In the genomic region with DNA sequence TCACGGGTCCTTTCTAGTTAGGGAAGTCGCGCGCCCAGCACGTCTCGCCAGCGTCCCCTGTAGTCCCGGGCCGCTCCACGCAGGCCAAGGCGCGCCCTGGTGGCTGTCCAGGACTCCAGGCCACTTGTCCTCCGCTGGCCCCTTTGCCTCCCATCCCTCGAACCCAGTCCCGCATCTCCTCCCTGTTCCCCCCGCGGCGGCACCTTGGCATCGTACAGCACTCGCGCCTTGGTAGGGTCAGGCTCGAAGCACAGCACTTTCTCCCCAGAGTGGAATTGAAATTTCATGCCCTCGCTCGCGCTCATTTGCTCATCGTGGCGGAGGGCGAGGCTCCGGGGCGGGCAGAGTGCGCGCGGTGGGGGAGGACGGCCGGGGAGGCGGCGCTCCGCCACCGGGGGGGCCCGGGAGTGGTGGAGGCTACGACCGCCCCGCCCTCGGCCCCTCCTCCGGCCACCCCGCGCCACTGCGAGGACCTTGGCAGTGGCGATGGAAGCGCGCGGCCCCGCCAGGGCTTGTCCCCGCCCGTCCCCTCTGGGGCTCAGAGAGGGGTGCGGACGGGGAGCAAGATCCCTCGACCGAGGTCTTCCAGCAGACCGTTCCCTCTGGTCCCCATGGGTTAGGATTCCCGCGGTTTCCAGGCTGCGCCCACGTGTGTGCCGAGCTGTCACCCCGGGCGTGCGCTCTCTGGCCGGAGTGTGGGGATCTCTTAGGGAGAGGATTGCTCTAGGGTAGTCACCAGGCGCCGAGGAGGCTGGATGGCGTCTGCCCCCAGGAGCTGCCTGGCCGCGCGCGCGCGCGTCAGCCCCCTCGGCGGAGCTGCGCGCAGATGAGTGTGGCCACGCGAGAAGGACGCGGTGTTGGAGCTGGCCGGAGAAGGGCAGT, we compare ENCODE assay signal across 8 mouse cellular contexts. TPM values are rescaled to one million over a fixed set of nuclear protein-coding genes. Genes with fewer than 3 reads are reported as not detected.
DNase-seq lines count a peak whose midpoint lies in the region; ATAC-seq and TF ChIP-seq lines count a peak whose summit lies in the region.

A gene (minus strand): TSS at position 374 of the 882 bp plus-strand sequence.

- DNase-seq in ES-E14 (ENCODE audit: low read depth, low spot score), result no peak
- DNase-seq in cerebellum, adult 11-12 months, result peak; percentile 88
- peak; percentile 75 for DNase-seq in heart, postnatal 25 days (ENCODE audit: low spot score)
- DNase-seq in layer of hippocampus, adult 18-20 months (ENCODE audit: low spot score in 2 of 2), result peak; percentile 74 to 84
- DNase-seq in lung, adult 18-20 months, result peak; percentile 83 to 88
- DNase-seq in testis, postnatal 10 days (ENCODE audit: low spot score), result peak; percentile 88

- peak; percentile 92 for ATAC-seq in forebrain, embryonic 16.5 days
- ATAC-seq in neural tube, embryonic 14.5 days (ENCODE audit: low read depth), result peak; percentile 93

- H3K27ac ChIP-seq in ES-E14 (ENCODE audit: insufficient read depth, low read depth, low read length, poor library complexity, severe bottlenecking), result no peak within 1 kb of the TSS; the same call in 1 of the 2 replicates
- H3K27ac ChIP-seq in forebrain, embryonic 16.5 days (ENCODE audit: low read length), result peak within 1 kb of the TSS; percentile 82
- peak within 1 kb of the TSS; percentile 85 for H3K27ac ChIP-seq in neural tube, embryonic 14.5 days (ENCODE audit: low read depth, low read length)

- intact Hi-C loops in heart, postnatal 25 days (cut with DNase I), result no loop called here

- no peaks in the 10 kb centered on the region for H3K9me3 ChIP-seq in ES-E14 (ENCODE audit: control insufficient read depth, insufficient read depth, low read depth, low read length)
- H3K9me3 ChIP-seq in forebrain, embryonic 16.5 days (ENCODE audit: control insufficient read depth, low read length), result no peaks in the 10 kb centered on the region
- H3K9me3 ChIP-seq in neural tube, embryonic 14.5 days (ENCODE audit: control insufficient read depth, low read length), result no peaks in the 10 kb centered on the region

- no peaks in the 10 kb centered on the region for H3K27me3 ChIP-seq in forebrain, embryonic 16.5 days (replicated peaks; ENCODE audit: control insufficient read depth, insufficient read depth, low read length)
- no peaks in the 10 kb centered on the region for H3K27me3 ChIP-seq in neural tube, embryonic 14.5 days (ENCODE audit: control insufficient read depth, insufficient read depth, low read length)

- peak within 1 kb of the TSS; percentile 81 for H3K9ac ChIP-seq in ES-E14 (ENCODE audit: insufficient read depth, low read depth, low read length, poor library complexity, severe bottlenecking)
- peak within 1 kb of the TSS; percentile 67 for H3K9ac ChIP-seq in forebrain, embryonic 16.5 days (replicated peaks; ENCODE audit: low read depth, low read length)
- H3K9ac ChIP-seq in neural tube, embryonic 14.5 days (replicated peaks; ENCODE audit: low read depth, low read length), result peak within 1 kb of the TSS; percentile 65

- peak within 1 kb of the TSS; percentile 76 to 83 for H3K4me3 ChIP-seq in ES-E14 (ENCODE audit: insufficient read depth in 1 of 2, low read depth in 1 of 2, low read length in 2 of 2, poor library complexity in 1 of 2, severe bottlenecking in 1 of 2)
- peak within 1 kb of the TSS; percentile 55 for H3K4me3 ChIP-seq in forebrain, embryonic 16.5 days (replicated peaks; ENCODE audit: low read length)
- peak within 1 kb of the TSS; percentile 48 for H3K4me3 ChIP-seq in neural tube, embryonic 14.5 days (ENCODE audit: low read depth, low read length)

- peak within 1 kb of the TSS; percentile 67 for H3K4me2 ChIP-seq in forebrain, embryonic 16.5 days (ENCODE audit: low read length)
- H3K4me2 ChIP-seq in neural tube, embryonic 14.5 days (ENCODE audit: low read depth, low read length), result peak within 1 kb of the TSS; percentile 69

- no peaks in the 10 kb centered on the region; the same call in 1 of the 2 replicates for H3K36me3 ChIP-seq in ES-E14 (ENCODE audit: control insufficient read depth, insufficient read depth, low read length, poor library complexity, severe bottlenecking)
- no peaks in the 10 kb centered on the region for H3K36me3 ChIP-seq in forebrain, embryonic 16.5 days (ENCODE audit: control insufficient read depth, insufficient read depth)
- H3K36me3 ChIP-seq in neural tube, embryonic 14.5 days (ENCODE audit: control insufficient read depth, insufficient read depth, low read length), result no peaks in the 10 kb centered on the region

- in situ Hi-C loops in ES-E14 (cut with MboI; ENCODE audit: low sequenced_read_pairs in 2 of 2, unreplicated experiment in 2 of 2), result no loop called here

- 16% methylated on average over 54 of the region's 88 CpGs for WGBS in forebrain, embryonic 16.5 days
- WGBS in neural tube, embryonic 14.5 days, result 23% methylated on average over 43 of the region's 88 CpGs

- no peaks in the 10 kb centered on the region for H3K4me1 ChIP-seq in ES-E14 (ENCODE audit: control insufficient read depth in 2 of 2, insufficient read depth in 2 of 2, low read length in 2 of 2, poor library complexity in 1 of 2)
- H3K4me1 ChIP-seq in forebrain, embryonic 16.5 days (replicated peaks; ENCODE audit: control insufficient read depth, insufficient read depth, low read length), result no peaks in the 10 kb centered on the region; the same call in 1 of the 2 replicates
- H3K4me1 ChIP-seq in neural tube, embryonic 14.5 days (ENCODE audit: control insufficient read depth, insufficient read depth, low read length), result no peaks in the 10 kb centered on the region

TF ChIP-seq in ES-E14, 5 proteins besides CTCF, POLR2A, EP300 and RAD21:
- TF ChIP-seq MAFK (IDR thresholded peaks at IDR 0.05; ENCODE audit: insufficient read depth, low read depth, low read length) (no peak), ZNF384 (IDR thresholded peaks at IDR 0.05; ENCODE audit: low read depth, low read length) (no peak), ZC3H11A (IDR thresholded peaks at IDR 0.05; ENCODE audit: borderline replicate concordance, low read depth, low read length) (no peak), HCFC1 (IDR thresholded peaks at IDR 0.05; ENCODE audit: borderline replicate concordance, insufficient read depth, low read length) (no peak)

RNA-seq across cellular contexts. Expression of the gene that starts here (rescaled TPM):
- 4.4 and 7.2 TPM in 2 replicates for total RNA-seq in ES-E14 (2012; rRNA removed)
- polyA plus RNA-seq in forebrain, embryonic 16.5 days (2015; fragmentation: Nextera tagmentation; extraction: Ambion mirVana), result 21.0 and 25.9 TPM in 2 replicates
- 10 to 100 TPM; 47.5 to 48.7 TPM for total RNA-seq in heart, postnatal 25 days (2021)
- total RNA-seq in layer of hippocampus, adult 18-20 months (2021), result 10 to 100 TPM; 21.3 to 23.5 TPM
- polyA plus RNA-seq in neural tube, embryonic 14.5 days (2014; fragmentation: Nextera tagmentation; extraction: Ambion mirVana), result 19.1 and 23.3 TPM in 2 replicates
